Mouse (Mus musculus): Measurements from ENCODE around the gene Hapln4. TPM values are rescaled to one million over a fixed set of nuclear protein-coding genes. Genes with fewer than 3 reads are reported as not detected.

The Hapln4 gene
- polyA plus RNA-seq, 1 experiment from 2014 or later = 0.02 TPM

- Histone ChIP-seq H3K4me2 (ENCODE audit: low read depth, low read length) (peak overlapping the region; percentile 78), H3K4me1 (ENCODE audit: insufficient read depth) (peaks cover 21% of the 10 kb centered on the region), H3K36me3 (replicated peaks; ENCODE audit: insufficient read depth, low read length) (peaks cover 16% of the 10 kb centered on the region), H3K27me3 (ENCODE audit: insufficient read depth, low read length) (no peaks in the 10 kb centered on the region), H3K9me3 (ENCODE audit: low read length) (no peaks in the 10 kb centered on the region), H3K27ac (ENCODE audit: low read depth) (peak overlapping the region; percentile 86), H3K4me3 (ENCODE audit: low read depth, low read length) (peak overlapping the region; percentile 80), H3K9ac (replicated peaks) (peak overlapping the region; percentile 77)
- DNase-seq (no peak), ATAC-seq (no peak)
- 6% methylated on average over 9 of the region's 9 CpGs for WGBS (ENCODE audit: insufficient replicate concordance)
- TF ChIP-seq EP300 (IDR thresholded peaks at IDR 0.05; ENCODE audit: low read depth) (no peak), CTCF (IDR thresholded peaks at IDR 0.05; ENCODE audit: low read depth) (no peak)
These were observed 56.7 kb downstream of the Hapln4 start for GRCm38 (mm10) chr8:70139981-70140380.

Small RNA genes within 50 kb of the gene (microRNA-seq; reads per million reads assigned to microRNA genes)
- gene Mir7066 = not detected

Other genes starting within 250 kb of the Hapln4 start
- 0.02 TPM in 1 of 2 replicates, not detected in the other for gene Cilp2, start 195.8 kb upstream of the Hapln4 start, polyA plus RNA-seq (2015; fragmentation: Nextera tagmentation; extraction: Ambion mirVana)
- gene Tssk6, start 181.3 kb upstream of the Hapln4 start, polyA plus RNA-seq (2015; fragmentation: Nextera tagmentation; extraction: Ambion mirVana) = 1.3 and 1.7 TPM in 2 replicates
- gene Ndufa13, start 180.9 kb upstream of the Hapln4 start, polyA plus RNA-seq (2015; fragmentation: Nextera tagmentation; extraction: Ambion mirVana) = 152 TPM in 2 replicates
- gene Yjefn3, start 180.7 kb upstream of the Hapln4 start, polyA plus RNA-seq (2015; fragmentation: Nextera tagmentation; extraction: Ambion mirVana) = 0.72 and 0.89 TPM in 2 replicates
- 19.5 and 20.7 TPM in 2 replicates for gene Gatad2a, start 87.1 kb upstream of the Hapln4 start, polyA plus RNA-seq (2015; fragmentation: Nextera tagmentation; extraction: Ambion mirVana)
- gene Mau2, start 40.7 kb upstream of the Hapln4 start, polyA plus RNA-seq (2015; fragmentation: Nextera tagmentation; extraction: Ambion mirVana) = 11.1 and 12.2 TPM in 2 replicates
- gene Sugp1, start 40.6 kb upstream of the Hapln4 start, polyA plus RNA-seq (2015; fragmentation: Nextera tagmentation; extraction: Ambion mirVana) = 11.7 and 11.8 TPM in 2 replicates
- 32.5 and 38.7 TPM in 2 replicates for gene Tm6sf2, start 10.5 kb upstream of the Hapln4 start, polyA plus RNA-seq (2015; fragmentation: Nextera tagmentation; extraction: Ambion mirVana)
- gene Ncan, start 37.4 kb downstream of the Hapln4 start, polyA plus RNA-seq (2015; fragmentation: Nextera tagmentation; extraction: Ambion mirVana) = not detected in 2 replicates
- 13.5 and 14.9 TPM in 2 replicates for gene Nr2c2ap, start 47.9 kb downstream of the Hapln4 start, polyA plus RNA-seq (2015; fragmentation: Nextera tagmentation; extraction: Ambion mirVana)
- 3.6 TPM in 2 replicates for gene Rfxank, start 55.7 kb downstream of the Hapln4 start, polyA plus RNA-seq (2015; fragmentation: Nextera tagmentation; extraction: Ambion mirVana)
- 17.6 and 18.8 TPM in 2 replicates for gene Borcs8, start 56.0 kb downstream of the Hapln4 start, polyA plus RNA-seq (2015; fragmentation: Nextera tagmentation; extraction: Ambion mirVana)
- 0.11 TPM in 1 of 2 replicates, not detected in the other for gene Mef2b, start 56.3 kb downstream of the Hapln4 start, polyA plus RNA-seq (2015; fragmentation: Nextera tagmentation; extraction: Ambion mirVana)
- gene Tmem161a, start 88.9 kb downstream of the Hapln4 start, polyA plus RNA-seq (2015; fragmentation: Nextera tagmentation; extraction: Ambion mirVana) = 17.3 and 20.2 TPM in 2 replicates
- 18.5 and 19.2 TPM in 2 replicates for gene Slc25a42, start 128.8 kb downstream of the Hapln4 start, polyA plus RNA-seq (2015; fragmentation: Nextera tagmentation; extraction: Ambion mirVana)
- gene Sugp2, start 150.8 kb downstream of the Hapln4 start, polyA plus RNA-seq (2015; fragmentation: Nextera tagmentation; extraction: Ambion mirVana) = 7.3 and 8.3 TPM in 2 replicates
- gene Armc6, start 151.0 kb downstream of the Hapln4 start, polyA plus RNA-seq (2015; fragmentation: Nextera tagmentation; extraction: Ambion mirVana) = 5.3 and 6.3 TPM in 2 replicates
- gene Homer3, start 199.4 kb downstream of the Hapln4 start, polyA plus RNA-seq (2015; fragmentation: Nextera tagmentation; extraction: Ambion mirVana) = 4.3 and 5.6 TPM in 2 replicates
- gene Ddx49, start 219.0 kb downstream of the Hapln4 start, polyA plus RNA-seq (2015; fragmentation: Nextera tagmentation; extraction: Ambion mirVana) = 15.2 and 16.3 TPM in 2 replicates
- 162 and 171 TPM in 2 replicates for gene Cope, start 219.1 kb downstream of the Hapln4 start, polyA plus RNA-seq (2015; fragmentation: Nextera tagmentation; extraction: Ambion mirVana)
- gene Cers1, start 232.3 kb downstream of the Hapln4 start, polyA plus RNA-seq (2015; fragmentation: Nextera tagmentation; extraction: Ambion mirVana) = 0.12 TPM in 1 of 2 replicates, not detected in the other
- 0.16 TPM in 1 of 2 replicates, not detected in the other for gene Gdf1, start 246.4 kb downstream of the Hapln4 start, polyA plus RNA-seq (2015; fragmentation: Nextera tagmentation; extraction: Ambion mirVana)

Measured in liver, postnatal 0 days (tissue).